Mouse (Mus musculus): ENCODE data around the gene Eif4g1.

DNA sequence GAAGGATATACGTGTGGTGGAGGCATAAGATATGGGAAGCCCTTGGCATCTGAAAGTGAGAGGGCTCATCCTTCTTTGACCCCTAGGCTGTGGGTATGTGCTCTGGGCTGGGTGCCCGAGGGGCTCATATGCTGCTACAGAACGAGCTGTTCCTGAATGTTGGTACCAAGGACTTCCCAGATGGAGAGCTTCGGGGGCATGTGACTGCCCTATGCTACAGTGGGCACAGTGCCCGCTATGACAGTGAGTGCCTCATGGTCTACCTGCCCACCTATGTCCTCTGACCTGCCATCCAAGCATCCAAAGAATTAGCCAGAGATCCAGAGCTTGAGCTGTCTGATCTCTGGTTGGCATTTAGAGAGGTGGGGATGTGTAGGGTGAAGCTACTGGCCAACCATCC is 68.7 kb downstream of the Eif4g1 start:
- TF ChIP-seq CTCF (IDR thresholded peaks at IDR 0.05; ENCODE audit: extremely low read depth, insufficient read length, insufficient replicate concordance, low read depth, low read length) (no peak), POLR2A (IDR thresholded peaks at IDR 0.05; ENCODE audit: low read depth, low read length) (no peak)
